Mouse (Mus musculus): Measurements from ENCODE around the gene ccdc198.
A peak's percentile ranks its signal among the peaks of the same experiment; 100 is the strongest.

Gene ccdc198

DNA sequence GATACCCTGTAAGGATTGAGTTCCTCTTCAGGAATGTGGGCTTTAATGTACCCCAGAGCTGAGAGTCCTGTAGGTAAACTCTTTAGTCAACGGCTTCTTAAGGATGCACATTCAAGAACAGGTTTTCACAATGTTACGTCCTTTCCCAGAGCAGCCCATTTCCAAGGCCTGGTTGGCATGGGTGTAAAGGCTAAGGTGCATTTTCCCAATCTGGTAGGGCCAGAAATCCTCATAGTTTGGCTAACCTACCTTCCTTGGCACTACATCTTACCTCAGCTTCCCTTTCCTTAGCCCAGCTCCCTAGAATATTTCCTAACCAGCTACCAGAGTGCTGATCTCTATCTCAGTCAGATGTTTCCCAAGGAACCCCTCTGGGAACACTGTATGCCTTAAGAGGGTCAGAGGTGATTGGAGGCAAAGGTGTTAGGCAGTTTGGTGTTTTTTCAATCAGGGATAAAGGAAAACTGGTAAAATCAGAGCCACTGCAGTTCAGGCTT is 48.2 kb downstream of the ccdc198 start:
- no peak for DNase-seq

DNA sequence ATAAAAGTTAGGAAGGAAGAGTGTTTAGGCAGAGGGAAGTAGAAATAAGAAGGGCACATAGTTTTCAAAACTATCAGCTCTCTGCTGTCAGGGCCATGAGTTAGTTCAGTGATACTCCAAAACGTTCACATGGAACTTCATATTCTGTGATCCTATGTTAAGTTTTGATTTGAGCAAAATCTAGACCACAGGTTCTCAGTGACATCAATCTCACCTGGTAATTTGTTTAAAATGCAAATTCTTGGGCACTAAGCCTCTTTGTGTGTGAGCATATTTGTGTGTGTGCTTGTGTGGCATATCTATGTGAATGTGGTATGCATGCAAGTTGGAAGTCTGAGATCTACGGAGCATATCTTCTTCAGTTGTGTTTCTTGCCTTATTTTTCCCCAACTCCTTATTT is 59.0 kb downstream of the ccdc198 start:
- DNase-seq = no peak

DNA sequence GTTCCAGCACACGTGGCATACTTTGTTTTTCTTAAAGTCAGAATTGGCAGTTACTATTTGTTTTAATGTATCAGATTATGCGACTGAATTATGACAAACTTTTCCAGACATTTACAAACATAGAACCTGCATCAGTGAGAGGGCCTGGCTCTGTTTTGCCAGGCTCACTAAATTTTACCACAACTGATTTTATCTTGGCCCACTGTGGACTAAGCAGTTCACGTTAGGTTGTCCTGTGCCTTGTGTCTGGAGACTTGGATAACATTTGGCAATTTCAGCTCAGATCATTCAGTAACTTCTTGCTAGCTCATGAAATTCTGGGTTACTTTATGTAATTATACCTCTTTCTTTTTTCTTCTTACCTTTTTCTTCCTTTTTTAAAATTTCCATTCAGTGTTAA is 65.5 kb downstream of the ccdc198 start:
- DNase-seq = no peak

DNA sequence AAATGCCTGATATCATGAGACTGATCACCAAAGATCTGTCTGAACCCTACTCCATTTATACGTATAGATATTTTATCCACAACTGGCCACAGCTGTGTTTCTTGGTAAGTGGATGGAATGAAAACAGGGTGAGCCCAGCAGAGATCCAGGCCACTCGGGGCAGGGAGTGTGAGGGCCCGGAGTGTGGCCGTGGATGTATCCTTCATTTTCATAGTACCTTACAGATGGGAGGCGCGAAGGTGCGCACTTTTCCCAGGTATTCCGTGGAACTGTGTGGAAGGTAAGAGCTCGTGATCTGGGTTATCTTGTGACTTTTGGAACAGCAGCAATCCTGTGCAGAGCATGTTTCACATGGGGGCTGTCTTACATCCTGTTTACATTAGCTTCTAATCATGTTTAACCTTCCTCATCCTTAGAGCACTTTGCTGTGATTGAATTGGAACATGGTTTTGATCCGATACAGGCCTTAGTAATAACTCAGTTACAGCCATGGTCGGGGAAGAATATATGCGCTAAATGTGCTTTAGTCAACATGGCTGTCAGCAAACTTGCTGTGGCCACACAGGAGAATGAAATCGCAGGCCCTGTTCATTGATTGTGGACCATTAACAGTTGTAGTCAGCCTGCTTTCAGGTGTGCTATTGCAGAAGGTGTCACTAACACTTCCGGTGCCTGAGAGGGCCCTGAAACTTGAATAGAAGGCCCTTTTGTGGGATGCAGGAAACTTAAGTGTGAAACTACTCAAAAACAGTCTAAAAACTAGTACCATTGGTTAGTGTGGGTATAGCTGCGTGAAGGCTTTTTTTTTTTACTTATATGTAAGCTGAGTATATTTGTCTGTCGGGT is 71.8 kb downstream of the ccdc198 start:
- peak; percentile 8 for DNase-seq

DNA sequence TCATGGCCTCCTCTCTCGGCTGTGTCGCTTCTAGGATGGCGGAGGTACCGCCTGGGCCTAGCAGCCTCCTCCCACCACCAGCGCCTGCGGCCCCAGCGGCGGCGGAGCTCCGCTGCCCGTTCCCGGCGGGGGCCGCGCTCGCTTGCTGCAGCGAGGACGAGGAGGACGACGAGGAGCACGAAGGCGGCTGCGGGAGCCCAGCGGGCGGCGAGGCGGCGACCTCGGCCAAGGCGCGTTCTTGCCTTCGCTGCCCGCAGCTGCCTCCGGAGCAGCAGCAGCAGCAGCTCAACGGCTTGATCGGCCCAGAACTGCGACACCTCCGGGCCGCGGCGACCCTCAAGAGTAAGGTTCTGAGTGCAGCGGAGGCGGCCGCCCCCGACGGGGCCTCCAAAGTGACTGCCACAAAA is 72.7 kb downstream of the ccdc198 start:
- DNase-seq = peak; percentile 66

DNA sequence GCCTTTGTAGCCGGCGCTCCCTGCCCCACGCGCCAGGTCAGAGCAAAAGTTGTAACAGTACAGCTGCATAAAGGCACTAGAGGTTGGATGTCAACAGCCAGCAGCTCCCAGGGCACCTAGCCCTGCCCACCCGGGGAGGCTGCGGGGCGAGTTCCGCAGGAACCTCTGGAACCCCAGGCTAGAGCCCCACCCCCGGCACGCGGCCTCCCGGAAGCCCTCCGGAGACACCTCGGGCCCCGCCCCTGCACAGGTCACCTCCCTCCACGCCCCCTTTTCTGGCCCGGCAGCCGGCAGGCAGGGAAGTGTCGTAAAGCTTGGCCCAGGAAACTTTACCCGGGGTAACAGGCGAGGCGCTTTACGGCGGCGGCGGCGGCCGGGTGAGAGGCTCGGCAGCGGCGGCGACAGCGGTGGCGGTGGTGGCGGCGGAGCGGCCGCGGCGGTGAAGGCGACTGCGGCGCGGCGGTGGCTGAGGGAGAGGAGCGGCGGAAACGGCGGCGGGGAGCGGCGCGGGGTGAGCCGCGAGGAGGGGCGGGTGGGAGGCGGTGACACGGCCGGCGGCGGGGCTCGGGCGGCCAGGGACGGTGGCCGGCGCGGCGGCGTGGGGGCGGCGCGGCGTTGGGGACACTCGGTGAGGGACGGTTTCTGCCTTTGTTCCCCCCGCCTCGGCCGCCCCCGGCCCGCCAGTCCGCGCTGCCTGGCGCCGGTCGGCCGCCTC is 73.2 kb downstream of the ccdc198 start, which contains the start of gene Naa30:
TSS of gene Naa30 (plus strand) at position 360 of the 715 bp plus-strand sequence.
- peak; percentile 97 for DNase-seq

DNA sequence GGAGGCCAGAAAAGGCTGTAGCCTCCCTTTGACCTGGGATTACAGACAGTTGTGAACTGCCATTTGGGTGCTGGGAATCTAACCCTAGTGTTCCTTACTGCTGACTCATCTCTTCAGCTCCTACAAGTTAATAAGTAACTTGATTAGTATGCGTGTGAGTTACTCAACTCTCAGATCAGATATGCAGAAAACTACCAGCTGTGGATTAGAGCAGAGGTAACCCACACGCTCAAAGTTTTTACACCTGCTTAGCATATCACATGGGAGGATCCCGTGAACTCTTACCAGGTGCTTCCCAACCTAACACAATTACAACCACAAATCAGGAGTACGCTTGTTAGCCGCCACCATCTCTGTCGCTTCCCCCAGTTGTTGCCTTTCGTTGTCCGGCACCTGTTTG is 74.0 kb downstream of the ccdc198 start:
- peak; percentile 5 for DNase-seq
